Mouse (Mus musculus): ENCODE measurements around the gene Rapgef5.

GRCm38 (mm10) chr12:117632133-117632532 is 115.9 kb downstream of the Rapgef5 start:
- TF ChIP-seq USF1 (IDR thresholded peaks at IDR 0.05; ENCODE audit: low read depth), result no peak
- no peak for TF ChIP-seq CTCF (IDR thresholded peaks at IDR 0.05; ENCODE audit: control insufficient read depth, insufficient read depth, insufficient read length)
- TF ChIP-seq MAX (IDR thresholded peaks at IDR 0.05), result no peak
